Mouse (Mus musculus) G1E (cell line): ENCODE results near the gene Rgs6. TPM values are rescaled to one million over a fixed set of nuclear protein-coding genes. Genes with fewer than 3 reads are reported as not detected.

Experiments
- ATAC-seq: 2 replicates; pipeline ENCODE4 v1.8.0; 2016; ENCODE audit warnings: mild to moderate bottlenecking; ENCODE audit not compliant: insufficient number of reproducible peaks, poor library complexity, low FRiP score, severe bottlenecking; ENCODE audit errors: extremely low read depth
- DNase-seq: peaks from one replicate; pipeline ENCODE4 v3.0.0; 2012; ENCODE audit warnings: low spot score
- H3K27me3 ChIP-seq: 2 replicates; pipeline ENCODE4 v1.6.1; 2012; ENCODE audit warnings: mild to moderate bottlenecking, low read length, inconsistent platforms; ENCODE audit not compliant: insufficient read depth
- H3K36me3 ChIP-seq: replicated peaks from 2 replicates; pipeline ENCODE3; 2012; ENCODE audit warnings: mild to moderate bottlenecking, inconsistent platforms
- H3K4me1 ChIP-seq: 2 replicates; pipeline ENCODE4 v1.6.1; 2012; ENCODE audit warnings: low read depth, low read length, inconsistent platforms, mixed read lengths; ENCODE audit not compliant: insufficient read depth
- H3K4me3 ChIP-seq: 2 replicates; pipeline ENCODE4 v1.5.1; 2012; ENCODE audit warnings: low read depth, mild to moderate bottlenecking, inconsistent platforms, low read length, moderate library complexity, mixed read lengths
- H3K9me3 ChIP-seq: replicated peaks from 2 replicates; pipeline ENCODE4 v1.6.1; 2012; ENCODE audit warnings: inconsistent platforms
- CTCF ChIP-seq: IDR thresholded peaks from 2 replicates; pipeline ENCODE4 v1.5.1; 2012; ENCODE audit warnings: low read depth, low read length, inconsistent platforms, mixed read lengths
- GATA1 ChIP-seq: IDR thresholded peaks from 2 replicates; pipeline ENCODE4 v1.6.1; 2012; ENCODE audit warnings: borderline replicate concordance, low read length, inconsistent platforms, mixed read lengths
- GATA2 ChIP-seq: IDR thresholded peaks from 2 replicates; pipeline ENCODE4 v1.6.1; 2012; ENCODE audit warnings: low read depth, low read length, inconsistent platforms, borderline replicate concordance
- POLR2AphosphoS5 ChIP-seq: IDR thresholded peaks from 2 replicates; pipeline ENCODE4 v1.6.1; 2012; ENCODE audit warnings: low read depth, low read length, inconsistent platforms; ENCODE audit not compliant: insufficient replicate concordance
- TAL1 ChIP-seq: conservative IDR thresholded peaks from 2 replicates; pipeline ENCODE4 v1.6.1; 2012; ENCODE audit warnings: low read depth, low read length, inconsistent platforms, mixed read lengths
- polyA plus RNA-seq: library from polyadenylated mRNA; stranded (reverse); fragments of >175 nt; gene quantifications from 2 replicates; pipeline ENCODE4 v1.2.3, GENCODE M21; 2012
- total RNA-seq, 2 experiments: library from RNA; stranded (forward) in 1 of 2; stranded (reverse) in 1 of 2; fragments of 200-1000 nt in 1 of 2; fragments of >200 nt in 1 of 2; fragmentation: Nextera tagmentation in 1 of 2; gene quantifications; 2 replicates each; pipeline ENCODE4 v1.2.3; 2014 to 2017

Gene Rgs6
- total and polyA plus RNA-seq, 3 experiments = 0.44 TPM; not detected in 2

GRCm38 (mm10) chr12:82602823-82603222 lies 14.7 kb downstream of the Rgs6 start:
- TF ChIP-seq POLR2AphosphoS5 = no peak
- TF ChIP-seq CTCF = no peak
- TF ChIP-seq TAL1 = no peak
- no peak for TF ChIP-seq GATA1
- TF ChIP-seq GATA2 = no peak
- no peaks in the 10 kb centered on the region for H3K36me3 ChIP-seq
- no peak for DNase-seq
- no peaks in the 10 kb centered on the region for H3K4me1 ChIP-seq
- no peak for ATAC-seq
- no peaks in the 10 kb centered on the region for H3K9me3 ChIP-seq
- peaks cover 14% of the 10 kb centered on the region; the same call in 1 of the 2 replicates for H3K27me3 ChIP-seq
- no peak overlapping the region for H3K4me3 ChIP-seq

GRCm38 (mm10) chr12:82603308-82603707 lies 15.2 kb downstream of the Rgs6 start:
- peaks cover 16% of the 10 kb centered on the region; the same call in 1 of the 2 replicates for H3K27me3 ChIP-seq
- no peaks in the 10 kb centered on the region for H3K4me1 ChIP-seq
- H3K9me3 ChIP-seq = no peaks in the 10 kb centered on the region
- H3K4me3 ChIP-seq = no peak overlapping the region
- TF ChIP-seq GATA2 (no peak), POLR2AphosphoS5 (no peak), CTCF (no peak), GATA1 (no peak), TAL1 (no peak)
- DNase-seq = no peak
- no peak for ATAC-seq
- no peaks in the 10 kb centered on the region for H3K36me3 ChIP-seq

GRCm38 (mm10) chr12:82603979-82604378 lies 15.9 kb downstream of the Rgs6 start:
- Histone ChIP-seq H3K4me3 (no peak overlapping the region), H3K4me1 (no peaks in the 10 kb centered on the region), H3K27me3 (peaks cover 16% of the 10 kb centered on the region; the same call in 1 of the 2 replicates), H3K36me3 (no peaks in the 10 kb centered on the region), H3K9me3 (no peaks in the 10 kb centered on the region)
- TF ChIP-seq POLR2AphosphoS5 = no peak
- TF ChIP-seq GATA2 = no peak
- no peak for TF ChIP-seq GATA1
- TF ChIP-seq CTCF = no peak
- TF ChIP-seq TAL1 = no peak
- ATAC-seq (no peak), DNase-seq (no peak)

- no peaks in the 10 kb centered on the region; the same call in 1 of the 2 replicates for H3K9me3 ChIP-seq
- ATAC-seq = no peak
- no peaks in the 10 kb centered on the region for H3K36me3 ChIP-seq
- TF ChIP-seq CTCF (no peak), GATA2 (no peak), GATA1 (no peak), TAL1 (no peak), POLR2AphosphoS5 (no peak)
- no peak overlapping the region for H3K4me3 ChIP-seq
- no peaks in the 10 kb centered on the region for H3K4me1 ChIP-seq
- DNase-seq = no peak
- peaks cover 13% of the 10 kb centered on the region for H3K27me3 ChIP-seq
Observed at GRCm38 (mm10) chr12:82612769-82613660, 24.9 kb downstream of the Rgs6 start.

GRCm38 (mm10) chr12:82616486-82616812 lies 28.4 kb downstream of the Rgs6 start:
- TF ChIP-seq TAL1 (no peak), CTCF (no peak), GATA1 (no peak), GATA2 (no peak), POLR2AphosphoS5 (no peak)
- DNase-seq = no peak
- ATAC-seq = no peak
- no peaks in the 10 kb centered on the region for H3K36me3 ChIP-seq
- no peaks in the 10 kb centered on the region for H3K4me1 ChIP-seq
- peaks cover 15% of the 10 kb centered on the region for H3K27me3 ChIP-seq
- H3K9me3 ChIP-seq = no peaks in the 10 kb centered on the region; the same call in 1 of the 2 replicates
- H3K4me3 ChIP-seq = no peak overlapping the region

GRCm38 (mm10) chr12:82616813-82617681 lies 29.0 kb downstream of the Rgs6 start:
- ATAC-seq (no peak), DNase-seq (no peak)
- Histone ChIP-seq H3K9me3 (no peaks in the 10 kb centered on the region; the same call in 1 of the 2 replicates), H3K27me3 (peaks cover 15% of the 10 kb centered on the region), H3K36me3 (no peaks in the 10 kb centered on the region), H3K4me1 (no peaks in the 10 kb centered on the region), H3K4me3 (no peak overlapping the region)
- TF ChIP-seq GATA1 = no peak
- no peak for TF ChIP-seq TAL1
- no peak for TF ChIP-seq CTCF
- no peak for TF ChIP-seq POLR2AphosphoS5
- no peak for TF ChIP-seq GATA2
